Mouse (Mus musculus) embryonic facial prominence, embryonic 15.5 days (tissue): ENCODE data around the gene Myo18b. TPM values are rescaled to one million over a fixed set of nuclear protein-coding genes. Genes with fewer than 3 reads are reported as not detected.
A peak's percentile ranks its signal among the peaks of the same experiment; 100 is the strongest.

Experiments
- ATAC-seq: fragments of 200-750 bp; cut with Nextera tagmentation; 2 replicates; pipeline ENCODE4 v1.8.0; 2017; ENCODE audit warnings: low read depth, moderate TSS enrichment; ENCODE audit not compliant: insufficient number of reproducible peaks, low FRiP score, low TSS enrichment
- H3K27ac ChIP-seq: fragments of 300-500 bp; sonication (generic); replicated peaks from 2 replicates; pipeline ENCODE4 v1.5.1; 2015; ENCODE audit warnings: mild to moderate bottlenecking, inconsistent platforms
- H3K27me3 ChIP-seq: fragments of 300-500 bp; sonication (generic); 2 replicates; pipeline ENCODE4 v1.6.1; 2015; ENCODE audit warnings: inconsistent platforms
- H3K36me3 ChIP-seq: fragments of 300-500 bp; sonication (generic); 2 replicates; pipeline ENCODE4 v1.6.1; 2015; ENCODE audit warnings: mild to moderate bottlenecking, inconsistent platforms
- H3K4me1 ChIP-seq: fragments of 300-500 bp; sonication (generic); 2 replicates; pipeline ENCODE4 v1.6.1; 2015; ENCODE audit warnings: inconsistent platforms
- H3K4me2 ChIP-seq: fragments of 300-500 bp; sonication (generic); replicated peaks from 2 replicates; pipeline ENCODE4 v1.6.1; 2015; ENCODE audit warnings: mild to moderate bottlenecking, inconsistent platforms
- H3K4me3 ChIP-seq: fragments of 300-500 bp; sonication (generic); replicated peaks from 2 replicates; pipeline ENCODE4 v1.5.1; 2015; ENCODE audit warnings: mild to moderate bottlenecking, inconsistent platforms
- H3K9ac ChIP-seq: fragments of 300-500 bp; sonication (generic); 2 replicates; pipeline ENCODE4 v1.6.1; 2015; ENCODE audit warnings: inconsistent platforms
- H3K9me3 ChIP-seq: fragments of 300-500 bp; sonication (generic); replicated peaks from 2 replicates; pipeline ENCODE4 v1.6.1; 2016; ENCODE audit warnings: inconsistent platforms
- WGBS: fragments of 180-500 bp; shearing (Covaris S2); methylation state at CpG from one replicate; pipeline ENCODE4 v1.1.7; 2015; 5-methylcytosine and 5-hydroxymethylcytosine counted together
- polyA plus RNA-seq: library from polyadenylated mRNA; unstranded; fragments of >200 nt; fragmentation: Nextera tagmentation; extraction: Ambion mirVana; gene quantifications from 2 replicates; pipeline ENCODE4 v1.2.1, GENCODE M21; 2015

The Myo18b gene
- polyA plus RNA-seq, 1 experiment from 2014 or later = 2.6 TPM

GRCm38 (mm10) chr5:112641770-112642169 lies 254.4 kb downstream of the Myo18b start:
- no peak for ATAC-seq
- H3K9me3 ChIP-seq = no peaks in the 10 kb centered on the region
- peaks cover 13% of the 10 kb centered on the region; the same call in 1 of the 2 replicates for H3K27me3 ChIP-seq
- H3K4me2 ChIP-seq = no peak overlapping the region
- no peak overlapping the region for H3K4me3 ChIP-seq
- H3K4me1 ChIP-seq = peaks cover 12% of the 10 kb centered on the region; the same call in 1 of the 2 replicates
- H3K9ac ChIP-seq = no peak overlapping the region
- no peaks in the 10 kb centered on the region for H3K36me3 ChIP-seq
- H3K27ac ChIP-seq = no peak overlapping the region

DNA sequence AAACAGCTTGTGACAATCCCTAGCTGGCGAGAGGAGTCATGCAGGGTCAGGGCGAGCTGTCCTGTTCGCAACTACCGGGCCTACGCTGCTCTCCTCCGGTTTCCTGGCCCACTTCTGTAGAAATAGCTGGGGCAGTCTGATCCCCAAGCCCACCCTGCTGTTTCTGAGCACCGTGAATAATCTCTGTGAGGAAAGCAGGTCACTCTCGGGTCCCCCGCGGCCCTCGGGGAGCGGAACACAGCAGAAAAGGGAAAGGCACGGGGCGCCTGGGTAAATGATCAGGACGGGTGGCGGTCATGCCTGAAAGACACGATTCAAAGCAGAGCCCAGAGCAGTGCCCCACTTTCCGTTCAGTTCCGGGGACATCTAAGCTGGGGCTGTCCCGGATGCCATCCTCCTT lies 255.0 kb downstream of the Myo18b start:
- WGBS = 10% methylated on average over 20 of the region's 20 CpGs
- no peaks in the 10 kb centered on the region for H3K9me3 ChIP-seq
- no peak overlapping the region for H3K4me3 ChIP-seq
- H3K4me2 ChIP-seq = 0 out of 2 replicates have a peak overlapping the region, but pooled peaks have one; percentile 11
- no peak for ATAC-seq
- peaks cover 12% of the 10 kb centered on the region; the same call in 1 of the 2 replicates for H3K4me1 ChIP-seq
- H3K9ac ChIP-seq = no peak overlapping the region
- H3K36me3 ChIP-seq = no peaks in the 10 kb centered on the region
- H3K27me3 ChIP-seq = peaks cover 13% of the 10 kb centered on the region; the same call in 1 of the 2 replicates
- H3K27ac ChIP-seq = no peak overlapping the region

DNA sequence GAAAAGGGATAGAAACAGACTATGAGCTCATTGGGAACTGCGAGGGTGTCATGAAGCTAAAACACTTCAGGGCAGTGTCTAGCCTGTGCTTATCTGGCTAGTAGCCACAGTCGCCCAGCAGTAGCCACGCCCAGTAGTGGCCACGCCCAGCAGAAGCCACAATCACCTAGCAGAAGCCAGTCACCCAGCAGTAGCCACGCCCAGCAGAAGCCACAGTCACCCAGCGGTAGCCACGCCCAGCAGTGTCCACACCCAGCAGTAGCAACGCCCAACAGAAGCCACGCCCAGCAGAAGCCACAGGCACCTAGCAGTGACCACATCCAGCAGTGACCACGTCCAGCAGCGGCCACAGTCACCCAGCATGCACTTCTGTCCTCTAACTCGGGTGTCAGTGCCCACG lies 255.5 kb downstream of the Myo18b start:
- H3K9ac ChIP-seq = no peak overlapping the region
- peaks cover 13% of the 10 kb centered on the region; the same call in 1 of the 2 replicates for H3K27me3 ChIP-seq
- ATAC-seq = no peak
- 0 out of 2 replicates have a peak overlapping the region, but pooled peaks have one; percentile 11 for H3K4me2 ChIP-seq
- no peak overlapping the region for H3K27ac ChIP-seq
- H3K4me1 ChIP-seq = peaks cover 12% of the 10 kb centered on the region; the same call in 1 of the 2 replicates
- WGBS = 18% methylated on average over 13 of the region's 13 CpGs
- H3K36me3 ChIP-seq = no peaks in the 10 kb centered on the region
- H3K4me3 ChIP-seq = no peak overlapping the region
- no peaks in the 10 kb centered on the region for H3K9me3 ChIP-seq

Other genes starting within 250 kb of the Myo18b start
- 12.8 and 13.1 TPM in 2 replicates for gene Grk3, start 119.4 kb upstream of the Myo18b start, polyA plus RNA-seq
- not detected in 2 replicates for gene Crybb2, start 173.8 kb upstream of the Myo18b start, polyA plus RNA-seq
- gene Crybb3, start 185.2 kb upstream of the Myo18b start, polyA plus RNA-seq = 5.0 and 5.4 TPM in 2 replicates